Mouse (Mus musculus) heart, embryonic 10.5 days (tissue): Measurements from ENCODE around the gene Pld2. TPM values are rescaled to one million over a fixed set of nuclear protein-coding genes. Genes with fewer than 3 reads are reported as not detected.

ENCODE experiments used
- DNase-seq: peaks from one replicate; pipeline ENCODE4 v3.0.0-alpha.2; 2017; ENCODE audit warnings: low spot score
- H3K27ac ChIP-seq: fragments of 300-500 bp; sonication (generic); 2 replicates; pipeline ENCODE4 v1.5.1; 2016; ENCODE audit warnings: mild to moderate bottlenecking
- H3K27me3 ChIP-seq: fragments of 300-500 bp; sonication (generic); 2 replicates; pipeline ENCODE4 v1.6.1; 2016; ENCODE audit warnings: mild to moderate bottlenecking; ENCODE audit not compliant: poor library complexity, insufficient read depth, severe bottlenecking
- H3K36me3 ChIP-seq: fragments of 300-500 bp; sonication (generic); 2 replicates; pipeline ENCODE4 v1.6.1; 2016; ENCODE audit warnings: mild to moderate bottlenecking, moderate library complexity
- H3K4me1 ChIP-seq: fragments of 300-500 bp; sonication (generic); 2 replicates; pipeline ENCODE4 v1.6.1; 2016; ENCODE audit warnings: mild to moderate bottlenecking
- H3K4me3 ChIP-seq: fragments of 300-500 bp; sonication (generic); 2 replicates; pipeline ENCODE4 v1.5.1; 2016; ENCODE audit warnings: mild to moderate bottlenecking, moderate library complexity
- H3K9me3 ChIP-seq: fragments of 300-500 bp; sonication (generic); 2 replicates; pipeline ENCODE4 v1.6.1; 2016; ENCODE audit warnings: mild to moderate bottlenecking, moderate library complexity
- WGBS: fragments of 180-500 bp; shearing (Covaris S2); methylation state at CpG from one replicate; pipeline ENCODE4 v1.1.7; 2016; 5-methylcytosine and 5-hydroxymethylcytosine counted together
- polyA plus RNA-seq: library from polyadenylated mRNA; unstranded; fragments of >200 nt; fragmentation: Nextera tagmentation; extraction: Ambion mirVana; gene quantifications from 2 replicates; pipeline ENCODE4 v1.2.1, GENCODE M21; 2016

The Pld2 gene
- polyA plus RNA-seq, 1 experiment from 2014 or later: 9.4 TPM

DNA sequence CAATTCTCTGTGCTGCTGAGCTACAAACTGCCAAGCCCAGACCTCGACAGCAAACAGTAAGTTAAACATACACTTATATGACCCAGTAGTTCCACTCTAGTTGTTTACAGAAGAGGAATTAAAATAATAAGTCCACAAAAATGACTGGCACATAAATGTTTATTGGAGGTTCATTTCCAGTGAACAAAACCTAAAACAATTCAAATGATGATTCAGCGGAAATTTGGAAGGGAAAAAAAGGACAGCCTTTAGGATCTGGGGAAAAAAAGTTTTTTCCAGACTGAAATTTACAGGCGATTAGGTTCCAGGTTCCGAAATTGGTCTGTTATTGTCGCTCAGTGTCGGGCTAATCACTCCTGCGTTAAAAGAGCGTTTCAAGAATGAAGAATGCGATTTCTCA is 441 bp upstream of the Pld2 start:
- H3K4me1 ChIP-seq: peaks cover 28% of the 10 kb centered on the region
- H3K9me3 ChIP-seq: no peaks in the 10 kb centered on the region
- peaks cover 8% of the 10 kb centered on the region; the same call in 1 of the 2 replicates for H3K27me3 ChIP-seq
- peak overlapping the region; percentile 90 for H3K27ac ChIP-seq
- no peak for DNase-seq
- 20% methylated on average over 9 of the region's 9 CpGs for WGBS
- peak overlapping the region; percentile 75 for H3K4me3 ChIP-seq
- peaks cover 9% of the 10 kb centered on the region; the same call in 1 of the 2 replicates for H3K36me3 ChIP-seq

DNA sequence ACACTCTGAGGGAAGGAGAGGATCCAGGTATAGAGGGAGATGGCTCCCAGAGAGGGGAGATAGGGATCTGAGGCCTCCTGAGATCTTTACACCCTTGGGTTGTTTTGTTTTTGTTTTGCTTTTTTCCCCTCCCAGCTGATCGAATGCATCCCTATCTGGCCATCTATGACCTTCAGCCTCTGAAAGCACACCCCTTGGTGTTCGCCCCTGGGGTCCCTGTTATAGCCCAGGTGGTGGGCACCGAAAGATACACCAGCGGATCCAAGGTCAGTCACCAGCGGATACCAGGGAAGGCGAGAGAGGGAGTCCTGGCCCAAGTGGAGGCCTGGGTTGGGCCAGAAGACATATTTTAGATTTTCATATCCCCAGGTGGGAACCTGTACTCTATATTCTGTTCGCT is 1.1 kb downstream of the Pld2 start:
- Histone ChIP-seq H3K9me3 (no peaks in the 10 kb centered on the region), H3K4me3 (peak overlapping the region; percentile 75), H3K36me3 (peaks cover 13% of the 10 kb centered on the region), H3K4me1 (peaks cover 34% of the 10 kb centered on the region), H3K27me3 (peaks cover 8% of the 10 kb centered on the region; the same call in 1 of the 2 replicates), H3K27ac (peak overlapping the region; percentile 90)
- WGBS: 82% methylated on average over 7 of the region's 7 CpGs
- no peak for DNase-seq

- Histone ChIP-seq H3K4me1 (peaks cover 34% of the 10 kb centered on the region), H3K27me3 (peaks cover 8% of the 10 kb centered on the region; the same call in 1 of the 2 replicates), H3K4me3 (no peak overlapping the region), H3K9me3 (no peaks in the 10 kb centered on the region), H3K27ac (no peak overlapping the region), H3K36me3 (peaks cover 17% of the 10 kb centered on the region)
- WGBS: 68% methylated on average over 5 of the region's 5 CpGs
- no peak for DNase-seq
Measured at GRCm38 (mm10) chr11:70541415-70541814, 1.6 kb downstream of the Pld2 start.

DNA sequence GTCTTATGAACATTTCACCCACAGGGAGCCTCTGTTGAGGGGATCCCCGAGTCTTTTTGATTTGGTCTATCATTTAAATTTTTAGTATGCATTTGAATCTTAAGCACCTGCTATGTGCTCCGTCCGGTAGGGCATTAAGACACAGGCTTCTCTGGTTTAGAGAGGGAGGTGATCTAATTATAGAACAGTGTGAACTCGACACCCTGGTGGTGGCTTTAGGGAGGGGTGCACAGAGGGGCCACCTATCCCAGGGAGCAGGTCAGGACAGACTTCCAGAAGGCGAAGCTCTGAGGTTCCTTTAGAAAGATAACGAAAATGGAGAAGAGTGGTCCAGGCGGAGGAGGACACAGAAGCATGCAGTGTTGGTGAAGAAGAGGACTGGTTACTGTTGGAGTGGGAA is 4.6 kb downstream of the Pld2 start:
- Histone ChIP-seq H3K27me3 (peaks cover 8% of the 10 kb centered on the region; the same call in 1 of the 2 replicates), H3K36me3 (peaks cover 21% of the 10 kb centered on the region), H3K9me3 (no peaks in the 10 kb centered on the region), H3K27ac (no peak overlapping the region), H3K4me3 (peak overlapping the region; percentile 24; the same call in 1 of the 2 replicates), H3K4me1 (peaks cover 31% of the 10 kb centered on the region)
- 39% methylated on average over 7 of the region's 7 CpGs for WGBS
- no peak for DNase-seq

- WGBS: 85% methylated on average over 8 of the region's 8 CpGs
- H3K4me3 ChIP-seq: no peak overlapping the region
- H3K36me3 ChIP-seq: peaks cover 31% of the 10 kb centered on the region
- peaks cover 12% of the 10 kb centered on the region for H3K4me1 ChIP-seq
- H3K27me3 ChIP-seq: peaks cover 17% of the 10 kb centered on the region; the same call in 1 of the 2 replicates
- no peaks in the 10 kb centered on the region for H3K9me3 ChIP-seq
- H3K27ac ChIP-seq: no peak overlapping the region
- DNase-seq: no peak
Measured at GRCm38 (mm10) chr11:70551526-70551925, 11.7 kb downstream of the Pld2 start.

- peaks cover 12% of the 10 kb centered on the region for H3K4me1 ChIP-seq
- H3K27me3 ChIP-seq: peaks cover 17% of the 10 kb centered on the region; the same call in 1 of the 2 replicates
- no peak overlapping the region for H3K4me3 ChIP-seq
- WGBS: 32% methylated on average over 7 of the region's 7 CpGs
- H3K36me3 ChIP-seq: peaks cover 43% of the 10 kb centered on the region
- no peak for DNase-seq
- H3K27ac ChIP-seq: no peak overlapping the region
- H3K9me3 ChIP-seq: no peaks in the 10 kb centered on the region
Measured at GRCm38 (mm10) chr11:70553940-70554339, 14.1 kb downstream of the Pld2 start.

- H3K9me3 ChIP-seq: no peaks in the 10 kb centered on the region
- H3K36me3 ChIP-seq: peaks cover 37% of the 10 kb centered on the region
- no peak for DNase-seq
- H3K4me1 ChIP-seq: peaks cover 16% of the 10 kb centered on the region
- 86% methylated on average over 9 of the region's 9 CpGs for WGBS
- no peak overlapping the region for H3K4me3 ChIP-seq
- H3K27ac ChIP-seq: no peak overlapping the region
- peaks cover 17% of the 10 kb centered on the region; the same call in 1 of the 2 replicates for H3K27me3 ChIP-seq
Measured at GRCm38 (mm10) chr11:70557545-70557944, 17.7 kb downstream of the Pld2 start.

- H3K27me3 ChIP-seq: no peaks in the 10 kb centered on the region
- no peaks in the 10 kb centered on the region for H3K9me3 ChIP-seq
- WGBS: 0% methylated on average over 2 of the region's 2 CpGs
- peak overlapping the region; percentile 82 for H3K4me3 ChIP-seq
- peaks cover 29% of the 10 kb centered on the region for H3K4me1 ChIP-seq
- peaks cover 14% of the 10 kb centered on the region; the same call in 1 of the 2 replicates for H3K36me3 ChIP-seq
- peak overlapping the region; percentile 93 for H3K27ac ChIP-seq
- no peak for DNase-seq
Measured at GRCm38 (mm10) chr11:70561937-70562286, 22.0 kb downstream of the Pld2 start.

GRCm38 (mm10) chr11:70562287-70562994 is 22.6 kb downstream of the Pld2 start, which contains the start of gene Mink1:
Mink1 (plus strand) TSS chr11:70562881.
- no peaks in the 10 kb centered on the region for H3K27me3 ChIP-seq
- peak; percentile 95 for DNase-seq
- H3K4me3 ChIP-seq: peak within 1 kb of the TSS; percentile 82
- peaks cover 9% of the 10 kb centered on the region; the same call in 1 of the 2 replicates for H3K36me3 ChIP-seq
- no peaks in the 10 kb centered on the region for H3K9me3 ChIP-seq
- peak within 1 kb of the TSS; percentile 93 for H3K27ac ChIP-seq
- 0% methylated on average over 54 of the region's 57 CpGs for WGBS
- H3K4me1 ChIP-seq: peaks cover 31% of the 10 kb centered on the region

DNA sequence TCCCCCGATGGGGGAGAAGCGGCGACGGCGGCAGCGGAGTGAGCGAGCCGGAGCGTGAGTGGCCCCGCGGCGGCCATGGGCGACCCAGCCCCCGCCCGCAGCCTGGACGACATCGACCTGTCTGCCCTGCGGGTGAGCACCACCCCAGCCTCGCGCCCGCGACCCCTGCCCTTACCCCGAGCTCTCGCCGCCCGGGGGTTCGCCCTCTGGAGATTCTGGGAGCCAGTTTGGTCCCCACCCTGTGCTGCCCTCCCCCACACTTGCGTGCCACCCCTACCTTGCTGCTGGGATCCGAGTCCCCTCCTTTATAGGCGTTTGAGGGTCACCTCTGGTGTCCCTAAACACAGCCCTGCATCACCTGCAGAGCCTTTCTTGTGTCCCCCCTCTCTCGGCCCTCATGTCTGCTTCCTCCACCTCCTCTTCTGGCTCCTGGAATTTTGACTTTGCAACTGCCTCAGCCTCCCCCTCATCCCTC is 23.2 kb downstream of the Pld2 start:
- under 1% methylated on average over 22 of the region's 31 CpGs for WGBS

DNA sequence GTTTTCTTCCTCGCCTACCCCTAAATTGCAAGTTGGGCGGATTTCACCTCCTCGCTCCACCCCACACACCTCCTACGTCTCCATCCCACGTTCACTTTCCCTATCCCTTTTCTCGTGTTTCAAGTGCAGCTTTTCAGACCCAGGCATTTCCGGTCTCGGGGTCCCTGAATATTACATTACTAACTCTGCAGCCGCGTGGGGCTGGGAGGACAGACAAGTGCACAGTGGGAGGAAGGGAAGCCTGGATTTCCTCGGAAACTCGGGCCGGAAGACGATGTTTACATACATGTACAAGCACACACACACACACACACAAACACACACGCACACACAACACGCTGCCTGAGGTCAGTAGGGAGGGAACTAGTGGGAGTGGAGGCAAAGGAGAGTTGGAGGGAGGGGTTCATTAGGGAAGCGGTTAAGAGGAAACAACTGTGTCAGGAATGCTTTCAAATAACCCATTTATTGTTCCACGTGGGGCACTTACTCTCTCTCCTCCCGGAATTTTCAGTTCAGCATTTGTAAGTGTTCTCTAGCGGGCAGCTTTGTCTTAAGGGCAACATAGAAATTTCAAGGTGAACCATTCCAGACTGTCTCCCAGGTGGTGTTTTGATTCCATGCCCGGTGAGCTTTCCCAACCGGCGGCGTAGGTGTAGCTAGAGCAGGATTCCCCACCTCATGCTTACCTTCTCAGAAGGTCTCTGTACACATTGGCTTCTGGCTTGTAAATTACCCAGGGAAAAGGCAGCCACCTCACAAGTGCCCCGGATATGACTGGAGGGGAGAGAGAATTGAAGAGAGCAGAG is 23.8 kb downstream of the Pld2 start:
- Histone ChIP-seq H3K27ac (peak overlapping the region; percentile 93), H3K36me3 (0 out of 2 replicates have a peak, but pooled peaks cover 9% of the 10 kb centered on the region), H3K27me3 (no peaks in the 10 kb centered on the region), H3K4me3 (peak overlapping the region; percentile 82), H3K9me3 (no peaks in the 10 kb centered on the region), H3K4me1 (peaks cover 31% of the 10 kb centered on the region)
- 2% methylated on average over 25 of the region's 25 CpGs for WGBS
- peak; percentile 79 for DNase-seq

More for the DNA sequence above, 23.2 kb downstream of the Pld2 start:
- H3K27ac ChIP-seq: peak overlapping the region; percentile 93
- no peaks in the 10 kb centered on the region for H3K9me3 ChIP-seq
- H3K4me3 ChIP-seq: peak overlapping the region; percentile 82
- H3K4me1 ChIP-seq: peaks cover 31% of the 10 kb centered on the region
- H3K36me3 ChIP-seq: peaks cover 3% of the 10 kb centered on the region; the same call in 1 of the 2 replicates
- no peak for DNase-seq
- no peaks in the 10 kb centered on the region for H3K27me3 ChIP-seq

- H3K27ac ChIP-seq: peak overlapping the region; percentile 93; the same call in 1 of the 2 replicates
- 46% methylated on average over 4 of the region's 4 CpGs for WGBS
- H3K4me1 ChIP-seq: peaks cover 33% of the 10 kb centered on the region
- no peaks in the 10 kb centered on the region for H3K9me3 ChIP-seq
- peak overlapping the region; percentile 82 for H3K4me3 ChIP-seq
- 0 out of 2 replicates have a peak, but pooled peaks cover 9% of the 10 kb centered on the region for H3K36me3 ChIP-seq
- no peak for DNase-seq
- H3K27me3 ChIP-seq: no peaks in the 10 kb centered on the region
Measured at GRCm38 (mm10) chr11:70564276-70564873, 24.5 kb downstream of the Pld2 start.
